ENCODE assay signal across 8 mouse cellular contexts in genomic region chr17:46554977-46555672, GRCm38 (mm10). TPM values are rescaled to one million over a fixed set of nuclear protein-coding genes. Genes with fewer than 3 reads are reported as not detected.
DNase-seq lines count a peak whose midpoint lies in the region; TF ChIP-seq lines count a peak whose summit lies in the region.

No protein-coding gene starts in this region.

- TF ChIP-seq CTCF in cerebellum, adult 2 months (IDR thresholded peaks at IDR 0.05; ENCODE audit: borderline replicate concordance, insufficient read depth, low read depth, low read length) = no peak

- peak overlapping the region; percentile 88 for H3K4me3 ChIP-seq in cerebellum, adult 2 months (replicated peaks; ENCODE audit: insufficient read depth, low read depth, low read length)

- peak overlapping the region; percentile 40; the same call in 1 of the 2 replicates for H3K27ac ChIP-seq in cerebellum, adult 2 months (ENCODE audit: insufficient read depth, low read length)

- no peak for TF ChIP-seq POLR2A in cerebellum, adult 2 months (IDR thresholded peaks at IDR 0.05; ENCODE audit: borderline replicate concordance, insufficient read depth, low read length)

- intact Hi-C loops in gastrocnemius, postnatal 14 days (cut with DNase I; ENCODE audit: low total_unique reads) = no loop called here
- intact Hi-C loops in left cerebral cortex, postnatal 25 days (cut with DNase I) = loop anchor here (2.0 kb wide), 1 partner anchor 82 kb away; no protein-coding TSS in a partner anchor

- H3K4me1 ChIP-seq in cerebellum, adult 2 months (ENCODE audit: control insufficient read depth, insufficient read depth, low read length) = peaks cover 8% of the 10 kb centered on the region

- peak; percentile 41 for DNase-seq in right cerebral cortex, postnatal 14 days
- DNase-seq in right cerebral cortex, adult 18-20 months = no peak
- peak; percentile 55 to 63 for DNase-seq in cerebellum, adult 2 months
- peak; percentile 48 for DNase-seq in gastrocnemius, postnatal 14 days
- DNase-seq in kidney, adult 9 months = peak; percentile 33
- DNase-seq in lung, postnatal 14 days = peak; percentile 46
- DNase-seq in spleen, postnatal 10 days (ENCODE audit: low spot score in 2 of 2) = peak; percentile 66 to 75
- no peak for DNase-seq in left cerebral cortex, postnatal 25 days (ENCODE audit: low spot score in 2 of 2)

- no peaks in the 10 kb centered on the region for H3K27me3 ChIP-seq in cerebellum, adult 2 months (ENCODE audit: control insufficient read depth, insufficient read depth, low read length)

- WGBS in cerebellum, adult 2 months = under 1% methylated on average over 74 of the region's 75 CpGs

RNA-seq across cellular contexts. Expression of gene Srf, which starts 0.8 kb away (rescaled TPM):
- 53.0 and 59.2 TPM in 2 replicates for polyA plus RNA-seq in cerebellum, adult 2 months (2012; rRNA removed)
- 10 to 100 TPM; 48.7 to 66.2 TPM for total RNA-seq in gastrocnemius, postnatal 14 days (2021)
- 10 to 100 TPM; 58.8 to 63.8 TPM for total RNA-seq in left cerebral cortex, postnatal 25 days (2021)

RNA-seq across cellular contexts. Expression of gene Cul9, which starts 8.9 kb away (rescaled TPM):
- polyA plus RNA-seq in cerebellum, adult 2 months (2012; rRNA removed) = 56.2 and 58.4 TPM in 2 replicates
- 10 to 100 TPM in 1 of 2 experiments, 1 to 10 TPM in 1; 9.5 to 11.9 TPM for total RNA-seq in gastrocnemius, postnatal 14 days (2021)
- total RNA-seq in left cerebral cortex, postnatal 25 days (2021) = 10 to 100 TPM; 55.8 to 59.3 TPM

RNA-seq across cellular contexts. Expression of gene Dnph1, which starts 58.6 kb away (rescaled TPM):
- 5.3 and 5.6 TPM in 2 replicates for polyA plus RNA-seq in cerebellum, adult 2 months (2012; rRNA removed)
- total RNA-seq in gastrocnemius, postnatal 14 days (2021) = 1 to 10 TPM; 4.8 to 6.3 TPM
- total RNA-seq in left cerebral cortex, postnatal 25 days (2021) = 1 to 10 TPM; 3.2 to 3.6 TPM

Comparison
In these comparisons a context has a peak if more than half of its experiments do, and no peak if none do; other contexts are left out.
1. DNase-seq: peak in right cerebral cortex, postnatal 14 days (single experiment), cerebellum, adult 2 months (2 of 2), gastrocnemius, postnatal 14 days (single experiment), kidney, adult 9 months (single experiment), lung, postnatal 14 days (single experiment) and spleen, postnatal 10 days (2 of 2); none in right cerebral cortex, adult 18-20 months (single experiment) and left cerebral cortex, postnatal 25 days (0 of 2).
2. RNA of gene Cul9, which starts 8.9 kb away (total RNA-seq): 55.8 to 59.3 TPM in left cerebral cortex, postnatal 25 days; 9.5 to 11.9 TPM in gastrocnemius, postnatal 14 days; every median in the first group is over 4 times any median in the second.